Mouse (Mus musculus): ENCODE measurements around the gene Kcnk16. TPM values are rescaled to one million over a fixed set of nuclear protein-coding genes. Genes with fewer than 3 reads are reported as not detected.
A peak's percentile ranks its signal among the peaks of the same experiment; 100 is the strongest.

Kcnk16 gene
- polyA plus RNA-seq, 1 experiment from 2014 or later: 0.09 TPM

- H3K4me1 ChIP-seq (replicated peaks): peaks cover 39% of the 10 kb centered on the region
- no peaks in the 10 kb centered on the region for H3K36me3 ChIP-seq
- H3K4me3 ChIP-seq: no peak overlapping the region
- WGBS: 80% methylated on average over 2 of the region's 2 CpGs
- peaks cover 7% of the 10 kb centered on the region for H3K27me3 ChIP-seq (ENCODE audit: insufficient read depth, poor library complexity, severe bottlenecking)
- peak overlapping the region; percentile 87; the same call in 1 of the 2 replicates for H3K27ac ChIP-seq
- no peak for DNase-seq (ENCODE audit: low spot score)
- no peaks in the 10 kb centered on the region for H3K9me3 ChIP-seq
These were observed 42.0 kb downstream of the Kcnk16 start for GRCm38 (mm10) chr14:20226982-20227381.

- peaks cover 7% of the 10 kb centered on the region for H3K27me3 ChIP-seq (ENCODE audit: insufficient read depth, poor library complexity, severe bottlenecking)
- DNase-seq (ENCODE audit: low spot score): no peak
- peaks cover 41% of the 10 kb centered on the region for H3K4me1 ChIP-seq (replicated peaks)
- H3K4me3 ChIP-seq: no peak overlapping the region
- no peaks in the 10 kb centered on the region for H3K36me3 ChIP-seq
- 44% methylated on average over 7 of the region's 7 CpGs for WGBS
- H3K27ac ChIP-seq: peak overlapping the region; percentile 87
- H3K9me3 ChIP-seq: no peaks in the 10 kb centered on the region
These were observed 42.5 kb downstream of the Kcnk16 start for GRCm38 (mm10) chr14:20226488-20226887.

- WGBS: 23% methylated on average over 4 of the region's 4 CpGs
- H3K27me3 ChIP-seq (ENCODE audit: insufficient read depth, poor library complexity, severe bottlenecking): peaks cover 7% of the 10 kb centered on the region
- peaks cover 51% of the 10 kb centered on the region for H3K4me1 ChIP-seq (replicated peaks)
- H3K36me3 ChIP-seq: no peaks in the 10 kb centered on the region
- peaks cover 2% of the 10 kb centered on the region; the same call in 1 of the 2 replicates for H3K9me3 ChIP-seq
- DNase-seq (ENCODE audit: low spot score): peak; percentile 66
- peak overlapping the region; percentile 87 for H3K27ac ChIP-seq
- no peak overlapping the region for H3K4me3 ChIP-seq
These were observed 43.5 kb downstream of the Kcnk16 start for GRCm38 (mm10) chr14:20225525-20225924.

DNA sequence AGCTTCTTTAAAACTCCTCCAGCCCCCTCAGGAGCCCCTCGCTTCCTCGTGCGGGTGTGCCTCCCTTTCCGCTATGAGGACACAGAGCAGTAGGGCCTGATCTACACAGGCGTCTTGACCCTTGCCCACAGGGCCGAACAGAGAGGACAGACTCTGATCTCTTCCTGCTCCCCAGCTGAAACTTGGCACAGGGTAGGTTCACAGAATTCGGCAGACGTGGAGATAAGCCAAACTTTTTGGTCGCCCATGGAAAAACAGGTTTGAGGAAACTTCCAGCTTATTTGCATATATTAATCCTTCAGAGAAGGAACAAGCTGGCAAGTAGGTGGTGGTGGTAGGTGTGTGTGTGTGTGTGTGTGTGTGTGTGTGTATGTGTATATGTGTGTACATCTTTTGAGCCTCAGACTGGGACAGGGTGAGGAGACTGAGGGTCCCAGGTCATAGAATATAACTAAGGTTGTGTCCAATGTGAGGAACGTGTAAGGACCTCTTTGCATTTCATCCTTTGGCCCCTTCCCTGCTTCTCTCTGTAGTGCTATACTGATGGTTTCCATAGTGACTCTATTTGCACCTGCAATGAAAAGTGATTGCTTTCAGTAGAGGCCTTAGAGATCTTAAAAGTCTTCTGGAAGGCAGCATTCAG is 44.3 kb downstream of the Kcnk16 start:
- H3K4me3 ChIP-seq: no peak overlapping the region
- H3K4me1 ChIP-seq (replicated peaks): peaks cover 58% of the 10 kb centered on the region
- H3K9me3 ChIP-seq: peaks cover 2% of the 10 kb centered on the region; the same call in 1 of the 2 replicates
- H3K27me3 ChIP-seq (ENCODE audit: insufficient read depth, poor library complexity, severe bottlenecking): peaks cover 6% of the 10 kb centered on the region
- H3K27ac ChIP-seq: peak overlapping the region; percentile 87
- no peak for DNase-seq (ENCODE audit: low spot score)
- 67% methylated on average over 10 of the region's 10 CpGs for WGBS
- no peaks in the 10 kb centered on the region for H3K36me3 ChIP-seq

DNA sequence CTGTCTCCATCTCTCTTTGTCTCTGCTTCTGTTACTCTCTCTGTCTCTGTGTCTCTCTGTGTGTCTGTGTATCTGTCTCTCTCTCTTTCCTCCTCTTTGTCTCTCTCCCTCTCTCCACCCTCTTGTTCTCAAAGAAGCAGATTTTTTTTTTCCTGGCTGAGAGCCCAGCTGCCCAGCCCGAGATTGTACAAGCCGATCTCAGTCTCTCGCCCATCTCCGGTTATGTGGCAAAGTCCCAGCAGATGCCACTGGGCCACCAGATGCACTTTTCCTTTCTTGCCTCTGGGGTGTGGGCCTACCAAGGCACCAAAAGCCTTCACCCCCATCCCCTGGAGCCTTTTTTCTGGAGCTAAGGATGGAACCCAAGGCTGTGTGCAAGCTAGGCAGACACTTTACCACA is 44.8 kb downstream of the Kcnk16 start:
- Histone ChIP-seq H3K9me3 (peaks cover 2% of the 10 kb centered on the region; the same call in 1 of the 2 replicates), H3K4me3 (no peak overlapping the region), H3K27me3 (ENCODE audit: insufficient read depth, poor library complexity, severe bottlenecking) (peaks cover 4% of the 10 kb centered on the region; the same call in 1 of the 2 replicates), H3K36me3 (no peaks in the 10 kb centered on the region), H3K27ac (peak overlapping the region; percentile 87), H3K4me1 (replicated peaks) (peaks cover 59% of the 10 kb centered on the region)
- DNase-seq (ENCODE audit: low spot score): no peak
- WGBS: 75% methylated on average over 4 of the region's 4 CpGs

DNA sequence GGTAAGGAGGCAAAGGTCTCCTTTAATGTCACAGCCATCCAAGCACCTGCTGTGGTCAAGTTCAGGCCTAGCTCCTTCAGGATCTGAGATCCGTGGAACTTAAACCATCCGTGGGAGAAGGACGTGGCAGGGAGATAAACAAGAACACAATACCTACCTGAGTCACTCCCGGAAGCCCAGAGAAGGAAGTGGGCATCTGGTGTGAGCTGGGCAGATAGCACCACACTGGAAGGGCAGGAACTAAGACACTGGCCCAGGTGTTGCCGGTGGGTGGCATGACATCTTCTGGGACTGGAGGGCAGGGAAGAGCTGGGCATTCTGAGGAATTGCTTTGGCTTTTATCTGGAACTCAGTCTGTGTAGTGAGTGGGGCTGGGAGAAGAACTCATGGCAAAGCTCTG is 45.7 kb downstream of the Kcnk16 start:
- Histone ChIP-seq H3K27ac (peak overlapping the region; percentile 87), H3K4me3 (no peak overlapping the region), H3K27me3 (ENCODE audit: insufficient read depth, poor library complexity, severe bottlenecking) (peaks cover 4% of the 10 kb centered on the region; the same call in 1 of the 2 replicates), H3K4me1 (replicated peaks) (peaks cover 54% of the 10 kb centered on the region), H3K9me3 (peaks cover 2% of the 10 kb centered on the region; the same call in 1 of the 2 replicates), H3K36me3 (no peaks in the 10 kb centered on the region)
- 91% methylated on average over 5 of the region's 5 CpGs for WGBS
- DNase-seq (ENCODE audit: low spot score): no peak

- 10% methylated on average over 7 of the region's 7 CpGs for WGBS
- Histone ChIP-seq H3K36me3 (no peaks in the 10 kb centered on the region), H3K27ac (peak overlapping the region; percentile 78), H3K4me3 (no peak overlapping the region; the same call in 1 of the 2 replicates), H3K27me3 (ENCODE audit: insufficient read depth, poor library complexity, severe bottlenecking) (peaks cover 4% of the 10 kb centered on the region; the same call in 1 of the 2 replicates), H3K4me1 (replicated peaks) (peaks cover 53% of the 10 kb centered on the region), H3K9me3 (peaks cover 2% of the 10 kb centered on the region; the same call in 1 of the 2 replicates)
- peak; percentile 48 for DNase-seq (ENCODE audit: low spot score)
These were observed 47.9 kb downstream of the Kcnk16 start for GRCm38 (mm10) chr14:20221083-20221482.

GRCm38 (mm10) chr14:20219849-20220248 is 49.1 kb downstream of the Kcnk16 start:
- whole genome bisulfite sequencing: 73% methylated on average over 1 of the region's 1 CpGs
- H3K4me1 ChIP-seq (replicated peaks): peaks cover 41% of the 10 kb centered on the region
- peak overlapping the region; percentile 60 for H3K27ac ChIP-seq
- H3K27me3 ChIP-seq (ENCODE audit: insufficient read depth, poor library complexity, severe bottlenecking): peaks cover 4% of the 10 kb centered on the region; the same call in 1 of the 2 replicates
- no peak for DNase-seq (ENCODE audit: low spot score)
- no peak overlapping the region for H3K4me3 ChIP-seq
- no peaks in the 10 kb centered on the region for H3K36me3 ChIP-seq
- peaks cover 2% of the 10 kb centered on the region; the same call in 1 of the 2 replicates for H3K9me3 ChIP-seq

DNA sequence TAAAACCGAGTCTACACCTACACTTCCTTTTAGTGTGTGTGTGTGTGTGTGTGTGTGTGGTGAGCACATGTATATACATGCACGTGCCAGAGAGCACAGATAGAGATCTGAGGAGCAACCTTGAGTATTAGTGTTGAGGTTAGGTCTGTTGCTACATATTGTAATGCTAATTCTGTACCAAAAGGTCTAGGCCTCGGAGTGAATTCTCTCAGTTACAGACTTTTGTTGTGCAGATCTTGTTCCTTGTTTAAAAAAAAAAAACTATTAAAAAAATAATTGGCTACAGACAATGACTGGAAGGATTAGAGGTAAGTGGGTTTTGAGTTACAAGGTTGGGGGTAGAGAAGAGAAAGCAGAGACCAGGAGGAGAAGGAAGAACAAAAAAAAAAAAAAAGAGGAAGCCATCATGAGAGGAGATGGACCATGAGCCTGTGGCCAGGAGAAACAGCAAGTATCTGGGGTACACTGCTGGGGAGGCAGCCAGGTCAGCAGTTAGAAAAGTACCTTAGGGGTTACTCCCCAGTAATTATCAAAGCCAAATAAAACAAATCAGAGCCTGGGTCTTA is 51.6 kb downstream of the Kcnk16 start:
- Histone ChIP-seq H3K4me3 (no peak overlapping the region), H3K27me3 (ENCODE audit: insufficient read depth, poor library complexity, severe bottlenecking) (no peaks in the 10 kb centered on the region), H3K36me3 (no peaks in the 10 kb centered on the region), H3K9me3 (peaks cover 2% of the 10 kb centered on the region; the same call in 1 of the 2 replicates), H3K27ac (peak overlapping the region; percentile 56; the same call in 1 of the 2 replicates), H3K4me1 (replicated peaks) (peaks cover 34% of the 10 kb centered on the region)
- DNase-seq (ENCODE audit: low spot score): no peak
- 37% methylated on average over 3 of the region's 3 CpGs for WGBS

GRCm38 (mm10) chr14:20216561-20217298 is 52.3 kb downstream of the Kcnk16 start:
- no peak for DNase-seq (ENCODE audit: low spot score)
- Histone ChIP-seq H3K27ac (peak overlapping the region; percentile 56; the same call in 1 of the 2 replicates), H3K9me3 (peaks cover 2% of the 10 kb centered on the region; the same call in 1 of the 2 replicates), H3K27me3 (ENCODE audit: insufficient read depth, poor library complexity, severe bottlenecking) (no peaks in the 10 kb centered on the region), H3K4me1 (replicated peaks) (peaks cover 41% of the 10 kb centered on the region), H3K36me3 (no peaks in the 10 kb centered on the region), H3K4me3 (no peak overlapping the region)
- 87% methylated on average over 7 of the region's 7 CpGs for WGBS

DNA sequence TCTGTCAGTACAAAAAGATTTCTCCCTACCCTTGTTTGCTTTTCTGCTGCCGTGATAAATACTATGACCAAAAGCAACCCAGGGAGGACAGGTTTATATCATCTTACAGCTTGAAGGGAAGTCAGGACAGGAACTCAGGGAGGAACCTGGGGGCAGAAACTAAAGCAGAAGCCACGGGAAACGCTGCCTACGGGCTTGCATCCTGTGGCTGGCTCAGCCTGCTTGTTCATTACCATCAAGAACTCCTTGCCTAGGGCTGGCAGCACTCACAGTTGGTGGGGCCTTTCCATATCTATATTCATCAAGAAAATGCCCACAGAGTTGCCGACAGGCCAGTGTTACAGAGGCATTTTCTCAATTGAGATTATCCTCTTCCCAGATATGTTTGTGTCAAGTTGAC is 53.2 kb downstream of the Kcnk16 start:
- Histone ChIP-seq H3K27me3 (ENCODE audit: insufficient read depth, poor library complexity, severe bottlenecking) (no peaks in the 10 kb centered on the region), H3K4me1 (replicated peaks) (peaks cover 37% of the 10 kb centered on the region), H3K4me3 (no peak overlapping the region), H3K27ac (no peak overlapping the region), H3K9me3 (no peaks in the 10 kb centered on the region), H3K36me3 (no peaks in the 10 kb centered on the region)
- no peak for DNase-seq (ENCODE audit: low spot score)
- WGBS: 71% methylated on average over 5 of the region's 5 CpGs

GRCm38 (mm10) chr14:20214125-20214524 is 54.9 kb downstream of the Kcnk16 start:
- peaks cover 32% of the 10 kb centered on the region for H3K4me1 ChIP-seq (replicated peaks)
- no peak overlapping the region for H3K27ac ChIP-seq
- H3K4me3 ChIP-seq: no peak overlapping the region
- DNase-seq (ENCODE audit: low spot score): no peak
- H3K36me3 ChIP-seq: no peaks in the 10 kb centered on the region
- WGBS: 89% methylated on average over 7 of the region's 7 CpGs
- no peaks in the 10 kb centered on the region for H3K27me3 ChIP-seq (ENCODE audit: insufficient read depth, poor library complexity, severe bottlenecking)
- H3K9me3 ChIP-seq: no peaks in the 10 kb centered on the region

Data from hindbrain, embryonic 10.5 days (tissue).